Mouse (Mus musculus): Measurements from ENCODE around the gene Cherp.

Cherp gene

GRCm38 (mm10) chr8:72474826-72475546 is at the start of gene Cherp:
Cherp (minus strand) TSS chr8:72475226.
- peak; percentile 99 for DNase-seq

- DNase-seq: no peak
These were observed 46.9 kb upstream of the Cherp start for GRCm38 (mm10) chr8:72521888-72522287.

- no peak for DNase-seq
These were observed 42.5 kb upstream of the Cherp start for GRCm38 (mm10) chr8:72517421-72517988.

GRCm38 (mm10) chr8:72513158-72513557 is 38.1 kb upstream of the Cherp start:
- no peak for DNase-seq

GRCm38 (mm10) chr8:72512648-72513047 is 37.6 kb upstream of the Cherp start:
- no peak for DNase-seq

GRCm38 (mm10) chr8:72507505-72507904 is 32.5 kb upstream of the Cherp start:
- no peak for DNase-seq

GRCm38 (mm10) chr8:72504637-72505314 is 29.8 kb upstream of the Cherp start:
- DNase-seq: no peak

- no peak for DNase-seq
These were observed 29.1 kb upstream of the Cherp start for GRCm38 (mm10) chr8:72504137-72504536.

- DNase-seq: no peak
These were observed 25.5 kb upstream of the Cherp start for GRCm38 (mm10) chr8:72500521-72500931.

- DNase-seq: no peak
These were observed 24.7 kb upstream of the Cherp start for GRCm38 (mm10) chr8:72499521-72500284.

GRCm38 (mm10) chr8:72498527-72498926 is 23.5 kb upstream of the Cherp start:
- DNase-seq: no peak

GRCm38 (mm10) chr8:72497911-72498310 is 22.9 kb upstream of the Cherp start:
- no peak for DNase-seq

GRCm38 (mm10) chr8:72496217-72496616 is 21.2 kb upstream of the Cherp start:
- no peak for DNase-seq

- DNase-seq: no peak
These were observed 20.5 kb upstream of the Cherp start for GRCm38 (mm10) chr8:72495411-72496111.

- peak; percentile 8 for DNase-seq
These were observed 18.4 kb upstream of the Cherp start for GRCm38 (mm10) chr8:72493381-72493780.

- DNase-seq: peak; percentile 100
These were observed 17.6 kb upstream of the Cherp start for GRCm38 (mm10) chr8:72492622-72493081.

- peak; percentile 48 for DNase-seq
These were observed 16.9 kb upstream of the Cherp start, which contains the start of gene Slc35e1 for GRCm38 (mm10) chr8:72491680-72492621. Slc35e1 (minus strand) TSS chr8:72492614.

- no peak for DNase-seq
These were observed 16.0 kb upstream of the Cherp start for GRCm38 (mm10) chr8:72491017-72491416.

GRCm38 (mm10) chr8:72487014-72487413 is 12.0 kb upstream of the Cherp start:
- DNase-seq: no peak

- DNase-seq: no peak
These were observed 10.6 kb upstream of the Cherp start for GRCm38 (mm10) chr8:72485456-72486199.
